Mouse (Mus musculus) heart, postnatal 0 days (tissue): ENCODE results near the gene Gpatch4. TPM values are rescaled to one million over a fixed set of nuclear protein-coding genes. Genes with fewer than 3 reads are reported as not detected.
A peak's percentile ranks its signal among the peaks of the same experiment; 100 is the strongest.

Source experiments
- ATAC-seq: fragments of 200-750 bp; cut with Nextera tagmentation; 2 replicates; pipeline ENCODE4 v1.8.0; 2017; ENCODE audit warnings: low read depth, moderate number of reproducible peaks, moderate library complexity; ENCODE audit not compliant: insufficient read depth
- DNase-seq: peaks from one replicate; pipeline ENCODE4 v3.0.0-alpha.2; 2016; ENCODE audit warnings: low spot score
- H3K27ac ChIP-seq: fragments of 300-500 bp; sonication (generic); 2 replicates; pipeline ENCODE4 v1.5.1; 2014; ENCODE audit warnings: low read depth, mild to moderate bottlenecking
- H3K27me3 ChIP-seq: fragments of 300-500 bp; sonication (generic); 2 replicates; pipeline ENCODE4 v1.6.1; 2014; ENCODE audit warnings: low read length, mixed read lengths; ENCODE audit not compliant: control insufficient read depth, insufficient read depth
- H3K36me3 ChIP-seq: fragments of 300-500 bp; sonication (generic); replicated peaks from 2 replicates; pipeline ENCODE4 v1.6.1; 2014; ENCODE audit warnings: low read length, mixed read lengths; ENCODE audit not compliant: control insufficient read depth, insufficient read depth
- H3K4me1 ChIP-seq: fragments of 300-500 bp; sonication (generic); 2 replicates; pipeline ENCODE4 v1.6.1; 2014; ENCODE audit warnings: antibody characterized with exemption; ENCODE audit not compliant: control insufficient read depth, insufficient read depth
- H3K4me2 ChIP-seq: fragments of 300-500 bp; sonication (generic); 2 replicates; pipeline ENCODE4 v1.6.1; 2014; ENCODE audit warnings: low read depth, mild to moderate bottlenecking, low read length, moderate library complexity
- H3K4me3 ChIP-seq: fragments of 300-500 bp; sonication (generic); 2 replicates; pipeline ENCODE4 v1.5.1; 2014; ENCODE audit warnings: low read depth, low read length
- H3K9ac ChIP-seq: fragments of 300-500 bp; sonication (generic); replicated peaks from 2 replicates; pipeline ENCODE4 v1.6.1; 2014; ENCODE audit warnings: low read depth, low read length, mixed read lengths
- H3K9me3 ChIP-seq: fragments of 300-500 bp; sonication (generic); replicated peaks from 2 replicates; pipeline ENCODE4 v1.6.1; 2016; ENCODE audit warnings: low read length; ENCODE audit not compliant: control insufficient read depth
- CTCF ChIP-seq: IDR thresholded peaks from 2 replicates; pipeline ENCODE4 v1.5.1; 2016; ENCODE audit warnings: antibody characterized with exemption, control low read depth, low read depth
- EP300 ChIP-seq: IDR thresholded peaks from 2 replicates; pipeline ENCODE4 v1.6.1; 2016; ENCODE audit warnings: antibody characterized with exemption, low read depth
- WGBS: fragments of 180-500 bp; shearing (Covaris S2); extraction: QIAGEN DNeasy Blood & Tissue Kit; methylation state at CpG from one replicate; pipeline ENCODE4 v1.1.7; 2014; 5-methylcytosine and 5-hydroxymethylcytosine counted together
- polyA plus RNA-seq: library from polyadenylated mRNA; unstranded; fragments of >200 nt; fragmentation: Nextera tagmentation; extraction: Ambion mirVana; gene quantifications from 2 replicates; pipeline ENCODE4 v1.2.1, GENCODE M21; 2015
- total RNA-seq: library from RNA; depleted of rRNA; stranded (reverse); fragments of >200 nt; gene quantifications from 2 replicates; pipeline ENCODE4 v1.2.3, GENCODE M21; 2014; ENCODE audit warnings: low replicate concordance; rRNA removed

Gene Gpatch4
- total and polyA plus RNA-seq, 2 experiments from 2014 or later = 1.2 to 11.6 TPM

GRCm38 (mm10) chr3:88102611-88103010 lies 59.7 kb downstream of the Gpatch4 start:
- Histone ChIP-seq H3K4me2 (no peak overlapping the region), H3K27ac (peak overlapping the region; percentile 78), H3K27me3 (no peaks in the 10 kb centered on the region), H3K9ac (no peak overlapping the region), H3K36me3 (peaks cover 95% of the 10 kb centered on the region), H3K4me1 (no peaks in the 10 kb centered on the region), H3K4me3 (no peak overlapping the region), H3K9me3 (no peaks in the 10 kb centered on the region)
- ATAC-seq (peak; percentile 55), DNase-seq (no peak)
- WGBS = 70% methylated on average over 6 of the region's 6 CpGs
- TF ChIP-seq EP300 (no peak), CTCF (no peak)

Other genes starting within 250 kb of the Gpatch4 start
- gene Ntrk1, start 247.9 kb upstream of the Gpatch4 start, total RNA-seq = 0.11 and 0.62 TPM in 2 replicates
- 0.15 and 0.16 TPM in 2 replicates for gene Ntrk1, start 247.9 kb upstream of the Gpatch4 start, polyA plus RNA-seq
- gene Insrr, start 246.2 kb upstream of the Gpatch4 start, total RNA-seq = not detected in 2 replicates
- gene Insrr, start 246.2 kb upstream of the Gpatch4 start, polyA plus RNA-seq = not detected in 2 replicates
- gene Pear1, start 218.8 kb upstream of the Gpatch4 start, total RNA-seq = 42.7 and 69.9 TPM in 2 replicates
- 10.3 and 10.8 TPM in 2 replicates for gene Pear1, start 218.8 kb upstream of the Gpatch4 start, polyA plus RNA-seq
- 1.7 TPM in 1 of 2 replicates, not detected in the other for gene Sh2d2a, start 196.4 kb upstream of the Gpatch4 start, total RNA-seq
- 0.08 and 0.10 TPM in 2 replicates for gene Sh2d2a, start 196.4 kb upstream of the Gpatch4 start, polyA plus RNA-seq
- gene Prcc, start 157.5 kb upstream of the Gpatch4 start, total RNA-seq = 55.6 and 68.6 TPM in 2 replicates
- 10.0 and 12.1 TPM in 2 replicates for gene Prcc, start 157.5 kb upstream of the Gpatch4 start, polyA plus RNA-seq
- 62.1 and 79.7 TPM in 2 replicates for gene Hdgf, start 136.8 kb upstream of the Gpatch4 start, total RNA-seq
- gene Hdgf, start 136.8 kb upstream of the Gpatch4 start, polyA plus RNA-seq = 81.0 and 83.8 TPM in 2 replicates
- gene Mrpl24, start 123.6 kb upstream of the Gpatch4 start, total RNA-seq = 53.9 and 57.1 TPM in 2 replicates
- gene Mrpl24, start 123.6 kb upstream of the Gpatch4 start, polyA plus RNA-seq = 62.3 and 67.2 TPM in 2 replicates
- gene Isg20l2, start 112.8 kb upstream of the Gpatch4 start, total RNA-seq = 8.2 and 24.0 TPM in 2 replicates
- 14.2 and 16.2 TPM in 2 replicates for gene Isg20l2, start 112.8 kb upstream of the Gpatch4 start, polyA plus RNA-seq
- gene Rrnad1, start 112.4 kb upstream of the Gpatch4 start, total RNA-seq = 14.5 and 56.8 TPM in 2 replicates
- 7.9 and 8.0 TPM in 2 replicates for gene Rrnad1, start 112.4 kb upstream of the Gpatch4 start, polyA plus RNA-seq
- gene Crabp2, start 94.4 kb upstream of the Gpatch4 start, total RNA-seq = 0.53 TPM in 1 of 2 replicates, not detected in the other
- gene Crabp2, start 94.4 kb upstream of the Gpatch4 start, polyA plus RNA-seq = 0.37 and 0.62 TPM in 2 replicates
- 17.2 and 35.7 TPM in 2 replicates for gene Nes, start 72.0 kb upstream of the Gpatch4 start, total RNA-seq
- gene Nes, start 72.0 kb upstream of the Gpatch4 start, polyA plus RNA-seq = 9.1 and 9.9 TPM in 2 replicates
- not detected in 2 replicates for gene Bcan, start 42.9 kb upstream of the Gpatch4 start, total RNA-seq
- gene Bcan, start 42.9 kb upstream of the Gpatch4 start, polyA plus RNA-seq = 0.04 TPM in 1 of 2 replicates, not detected in the other
- gene Hapln2, start 15.5 kb upstream of the Gpatch4 start, total RNA-seq = not detected in 2 replicates
- gene Hapln2, start 15.5 kb upstream of the Gpatch4 start, polyA plus RNA-seq = 0.10 and 0.15 TPM in 2 replicates
- gene Naxe, start 15.4 kb downstream of the Gpatch4 start, total RNA-seq = 119 and 133 TPM in 2 replicates
- 151 and 159 TPM in 2 replicates for gene Naxe, start 15.4 kb downstream of the Gpatch4 start, polyA plus RNA-seq
- not detected in 2 replicates for gene Ttc24, start 35.2 kb downstream of the Gpatch4 start, total RNA-seq
- not detected in 2 replicates for gene Ttc24, start 35.2 kb downstream of the Gpatch4 start, polyA plus RNA-seq
- gene Iqgap3, start 38.9 kb downstream of the Gpatch4 start, total RNA-seq = 35.3 and 68.3 TPM in 2 replicates
- gene Iqgap3, start 38.9 kb downstream of the Gpatch4 start, polyA plus RNA-seq = 5.4 and 6.8 TPM in 2 replicates
- gene Mef2d, start 99.3 kb downstream of the Gpatch4 start, total RNA-seq = 70.8 and 75.8 TPM in 2 replicates
- 30.0 and 30.8 TPM in 2 replicates for gene Mef2d, start 99.3 kb downstream of the Gpatch4 start, polyA plus RNA-seq
- 0.19 TPM in 1 of 2 replicates, not detected in the other for gene Rhbg, start 211.6 kb downstream of the Gpatch4 start, total RNA-seq
- gene Rhbg, start 211.6 kb downstream of the Gpatch4 start, polyA plus RNA-seq = not detected in 2 replicates
- not detected in 2 replicates for gene Gm38392, start 244.1 kb downstream of the Gpatch4 start, total RNA-seq
- 0.16 TPM in 1 of 2 replicates, not detected in the other for gene Gm38392, start 244.1 kb downstream of the Gpatch4 start, polyA plus RNA-seq